Mouse (Mus musculus) right cerebral cortex, adult 2 months (tissue): ENCODE measurements around the gene Atg2a.

Experiments used
- DNase-seq, 2 experiments: peaks; one replicate each; pipeline ENCODE4 v3.0.0; 2021 to 2022; ENCODE audit warnings: low spot score in 2 of 2

Atg2a gene

GRCm38 (mm10) chr19:6247526-6248300, 6.2 kb downstream of the Atg2a start:
- DNase-seq: no peak

GRCm38 (mm10) chr19:6253021-6253420, 11.6 kb downstream of the Atg2a start:
- no peak for DNase-seq

DNA sequence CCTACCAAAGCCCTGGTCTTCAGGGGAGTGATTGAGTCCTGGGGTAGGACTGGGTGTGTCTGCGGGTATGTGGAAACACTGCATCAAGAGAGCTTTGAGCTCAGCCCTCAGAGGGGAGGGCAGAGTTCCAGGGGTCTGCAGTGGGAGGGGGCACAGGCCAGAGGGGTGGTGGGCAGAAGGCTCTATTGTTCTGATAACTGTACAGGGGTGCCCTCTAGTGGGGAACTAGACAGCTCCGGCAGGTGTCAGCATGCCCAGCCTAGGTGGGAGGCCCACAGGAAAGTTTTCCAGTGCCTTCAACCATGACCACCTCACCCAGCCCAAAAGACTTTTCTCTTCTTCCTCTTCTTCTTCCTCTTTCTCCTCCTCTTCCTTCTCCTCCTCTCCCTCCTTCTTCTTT, 19.0 kb downstream of the Atg2a start:
- DNase-seq: no peak

GRCm38 (mm10) chr19:6260946-6261345, 19.5 kb downstream of the Atg2a start:
- no peak for DNase-seq

GRCm38 (mm10) chr19:6261379-6261778, 19.9 kb downstream of the Atg2a start:
- DNase-seq: no peak

GRCm38 (mm10) chr19:6262222-6262621, 20.8 kb downstream of the Atg2a start:
- peak in 1 of 2 experiments; percentile 46 for DNase-seq

GRCm38 (mm10) chr19:6262839-6263433, 21.5 kb downstream of the Atg2a start:
- no peak for DNase-seq

DNA sequence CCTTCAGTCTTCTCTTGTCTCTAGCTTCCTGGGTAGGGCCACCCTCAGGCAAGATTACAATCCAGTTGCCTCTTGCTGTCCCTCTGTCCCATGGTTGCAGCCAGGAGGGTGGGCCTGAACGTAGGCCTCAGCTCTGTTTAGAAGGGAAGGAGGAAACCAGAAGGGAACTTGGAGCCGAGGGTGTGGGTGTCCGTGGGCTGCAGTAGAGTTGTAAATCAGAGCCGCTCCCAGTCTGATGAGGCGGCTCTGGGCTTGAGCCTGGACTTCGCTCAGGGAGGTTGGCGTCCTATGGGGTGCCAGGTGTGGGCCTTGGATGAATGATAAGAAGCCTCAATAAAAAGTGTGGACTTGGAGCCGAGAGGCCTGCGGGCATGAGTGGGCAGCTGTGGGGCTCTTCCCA, 22.7 kb downstream of the Atg2a start:
- peak; percentile 44 to 57 for DNase-seq

GRCm38 (mm10) chr19:6264945-6265344, 23.5 kb downstream of the Atg2a start:
- DNase-seq: no peak

- DNase-seq: no peak
Measured at GRCm38 (mm10) chr19:6265727-6266182, 24.3 kb downstream of the Atg2a start.

GRCm38 (mm10) chr19:6267306-6268169, 26.1 kb downstream of the Atg2a start:
- no peak for DNase-seq

- DNase-seq: peak; percentile 87 to 88
Measured at GRCm38 (mm10) chr19:6268170-6268528, 26.7 kb downstream of the Atg2a start.

DNA sequence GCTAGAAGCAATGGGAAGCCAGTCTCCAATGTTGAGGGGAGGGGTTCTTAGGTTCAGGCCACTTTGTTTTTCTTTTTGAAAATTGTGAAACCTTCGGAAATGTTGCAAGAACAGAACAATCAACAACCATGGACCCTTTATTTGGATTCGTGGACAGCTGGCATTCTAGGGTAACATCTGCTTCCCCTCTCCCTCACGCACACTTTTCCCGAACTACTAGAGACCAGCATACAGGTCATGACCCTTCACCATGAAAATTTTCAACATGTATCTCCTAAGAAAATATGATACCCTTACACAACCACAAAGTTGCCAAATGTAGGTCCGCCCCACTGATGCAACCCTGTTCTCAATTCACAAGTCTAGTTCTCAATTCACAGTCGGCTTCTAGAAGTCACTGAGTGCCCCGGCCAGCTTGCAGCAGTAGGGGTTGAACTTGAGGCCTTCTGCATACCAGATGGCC, 27.2 kb downstream of the Atg2a start:
- DNase-seq: no peak

- no peak for DNase-seq
Measured at GRCm38 (mm10) chr19:6269798-6270475, 28.5 kb downstream of the Atg2a start.

- no peak for DNase-seq
Measured at GRCm38 (mm10) chr19:6270661-6271060, 29.2 kb downstream of the Atg2a start.

DNA sequence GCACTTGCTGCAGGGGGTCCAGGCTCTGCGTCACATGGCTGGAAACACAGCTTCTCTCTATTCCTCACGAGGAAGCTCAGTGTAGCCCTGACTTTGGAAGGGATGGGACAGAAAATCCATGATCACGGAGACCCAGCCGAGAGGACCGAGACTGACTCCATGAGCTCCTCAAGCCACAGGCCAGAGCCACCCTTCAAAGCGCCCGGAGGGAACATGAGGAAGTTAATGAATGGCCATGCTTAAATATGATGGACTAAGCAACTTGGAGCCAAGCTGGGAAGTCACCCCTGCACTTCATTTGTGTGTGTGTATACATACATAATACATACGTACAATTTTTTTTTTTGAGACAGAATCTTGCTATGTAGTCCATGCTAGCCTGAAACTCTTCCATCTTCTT, 29.7 kb downstream of the Atg2a start:
- DNase-seq: no peak

DNA sequence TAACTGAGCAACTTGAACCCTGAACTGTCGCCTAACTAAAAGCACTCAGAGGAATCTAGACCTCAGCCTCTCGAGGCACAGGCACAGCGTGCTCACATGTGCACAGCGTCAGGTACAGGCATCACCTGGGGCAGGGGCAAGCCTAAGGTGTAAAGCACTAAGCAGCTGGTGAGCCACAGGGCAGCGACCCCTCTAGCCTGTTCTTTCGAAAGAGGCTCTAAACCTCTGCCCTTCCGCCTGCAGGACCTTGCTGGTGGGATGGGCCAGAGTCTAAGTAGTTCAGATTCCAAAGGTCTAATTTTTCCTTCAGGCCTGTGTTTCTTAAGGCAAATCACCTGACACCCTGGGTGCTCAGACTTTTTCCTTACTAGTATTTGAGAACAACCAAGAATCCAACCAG, 30.6 kb downstream of the Atg2a start:
- no peak for DNase-seq

- DNase-seq: peak in 1 of 2 experiments; percentile 31
Measured at GRCm38 (mm10) chr19:6272738-6273137, 31.3 kb downstream of the Atg2a start.

DNA sequence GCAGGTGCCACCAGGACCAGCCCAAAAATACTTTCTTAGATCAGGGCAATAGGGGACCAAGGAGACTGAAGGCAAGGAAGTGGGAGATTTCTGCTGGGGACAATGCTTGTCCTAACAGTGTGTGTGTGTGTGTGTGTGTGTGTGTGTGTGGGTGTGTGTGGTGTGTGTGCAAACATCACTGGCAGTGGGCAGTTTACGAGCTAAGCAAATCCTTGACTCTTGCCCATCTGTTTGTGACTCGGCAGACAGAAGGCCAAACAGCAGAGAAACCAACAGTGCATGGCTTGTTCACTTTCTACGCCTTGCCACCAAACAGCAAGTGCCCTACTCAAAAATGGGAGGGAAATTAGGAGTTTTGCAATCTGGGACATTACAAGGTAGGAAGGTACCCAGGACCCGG, 32.1 kb downstream of the Atg2a start:
- no peak for DNase-seq

DNA sequence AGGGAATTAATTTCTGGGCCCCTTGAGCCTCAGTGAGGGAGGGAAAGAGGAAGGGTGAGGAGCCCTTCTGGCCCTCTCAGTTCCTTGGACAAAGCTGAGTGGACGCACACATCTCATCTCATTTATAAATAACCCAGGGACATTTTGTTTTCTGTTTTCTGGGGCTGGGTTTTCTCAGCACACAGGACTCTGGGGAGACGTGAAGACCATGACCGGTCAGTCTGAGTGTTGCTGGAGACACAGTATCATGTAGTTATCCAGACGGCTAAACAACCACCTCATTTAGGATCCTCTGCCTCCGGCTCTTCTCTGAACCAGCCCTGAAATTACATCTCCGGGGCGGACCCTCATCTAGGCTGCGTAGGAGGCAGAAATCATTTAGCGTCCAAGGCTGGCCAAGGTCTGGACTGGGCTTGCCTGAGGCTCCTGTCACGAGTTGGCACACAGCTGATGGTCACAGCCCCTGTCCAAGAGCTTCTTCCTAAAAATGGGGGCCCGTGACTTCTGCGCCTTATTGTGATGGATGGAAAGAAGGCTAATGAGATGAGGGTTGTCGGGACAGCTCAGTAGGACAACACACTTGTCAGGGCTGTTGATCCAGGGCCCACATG, 32.6 kb downstream of the Atg2a start:
- no peak for DNase-seq

DNA sequence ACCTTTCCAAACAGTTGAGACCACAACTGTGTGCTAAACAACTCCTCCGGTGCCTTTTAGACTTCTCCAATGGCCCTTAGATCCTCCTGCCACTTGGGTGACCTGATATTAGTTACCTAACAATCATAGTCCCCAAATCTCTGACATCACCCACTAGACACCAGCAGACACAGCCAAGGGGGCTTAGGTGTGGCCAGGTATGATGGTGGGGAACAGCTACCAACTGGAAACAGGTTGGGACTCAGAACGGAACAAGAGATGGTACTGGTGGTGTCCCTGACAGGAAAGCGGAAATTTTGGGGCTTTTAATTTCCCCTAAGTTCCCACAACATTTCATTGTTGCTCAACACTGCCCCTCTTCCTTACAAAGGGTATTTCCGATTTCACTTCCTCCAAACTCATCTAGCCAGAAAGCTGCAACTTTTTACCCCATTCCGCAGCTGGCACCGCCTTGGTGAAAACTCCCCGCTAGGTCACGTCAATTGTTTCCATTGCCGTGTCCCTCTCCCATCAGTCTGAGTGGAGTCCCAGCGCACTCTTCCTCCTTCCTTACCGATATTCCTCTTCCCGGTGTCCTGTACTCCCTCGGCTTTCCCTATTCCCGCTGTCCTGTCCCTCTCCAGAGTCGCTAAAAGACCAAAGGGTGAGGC, 34.4 kb downstream of the Atg2a start:
- DNase-seq: no peak
